Mouse (Mus musculus) embryonic facial prominence, embryonic 14.5 days (tissue): Measurements from ENCODE around the gene Ntn3. TPM values are rescaled to one million over a fixed set of nuclear protein-coding genes. Genes with fewer than 3 reads are reported as not detected.

Source experiments
- ATAC-seq: fragments of 200-750 bp; cut with Nextera tagmentation; 2 replicates; pipeline ENCODE4 v1.8.0; 2017; ENCODE audit warnings: low read depth, moderate number of reproducible peaks, moderate TSS enrichment
- DNase-seq: peaks from one replicate; pipeline ENCODE4 v3.0.0-alpha.2; 2015; ENCODE audit warnings: low spot score
- H3K27ac ChIP-seq: fragments of 300-500 bp; sonication (generic); replicated peaks from 2 replicates; pipeline ENCODE4 v1.5.1; 2014; ENCODE audit warnings: low read depth, mild to moderate bottlenecking, low read length, moderate library complexity
- H3K27me3 ChIP-seq: fragments of 300-500 bp; sonication (generic); replicated peaks from 2 replicates; pipeline ENCODE4 v1.6.1; 2014; ENCODE audit warnings: low read length; ENCODE audit not compliant: control insufficient read depth, insufficient read depth
- H3K36me3 ChIP-seq: fragments of 300-500 bp; sonication (generic); 2 replicates; pipeline ENCODE4 v1.6.1; 2014; ENCODE audit warnings: low read length, mixed read lengths; ENCODE audit not compliant: control insufficient read depth, insufficient read depth
- H3K4me1 ChIP-seq: fragments of 300-500 bp; sonication (generic); 2 replicates; pipeline ENCODE4 v1.6.1; 2014; ENCODE audit warnings: antibody characterized with exemption, low read length; ENCODE audit not compliant: control insufficient read depth, insufficient read depth
- H3K4me2 ChIP-seq: fragments of 300-500 bp; sonication (generic); 2 replicates; pipeline ENCODE4 v1.6.1; 2014; ENCODE audit warnings: low read depth, mild to moderate bottlenecking, low read length, moderate library complexity, mixed read lengths
- H3K4me3 ChIP-seq: fragments of 300-500 bp; sonication (generic); 2 replicates; pipeline ENCODE4 v1.5.1; 2014; ENCODE audit warnings: low read depth, mild to moderate bottlenecking, low read length
- H3K9ac ChIP-seq: fragments of 300-500 bp; sonication (generic); 2 replicates; pipeline ENCODE4 v1.6.1; 2014; ENCODE audit warnings: low read depth, mild to moderate bottlenecking, low read length, moderate library complexity, mixed read lengths
- H3K9me3 ChIP-seq: fragments of 300-500 bp; sonication (generic); 2 replicates; pipeline ENCODE4 v1.6.1; 2016; ENCODE audit warnings: low read length; ENCODE audit not compliant: control insufficient read depth
- WGBS: fragments of 180-500 bp; shearing (Covaris S2); extraction: QIAGEN DNeasy Blood & Tissue Kit; methylation state at CpG from one replicate; pipeline ENCODE4 v1.1.7; 2014; 5-methylcytosine and 5-hydroxymethylcytosine counted together
- polyA plus RNA-seq: library from polyadenylated mRNA; unstranded; fragments of >200 nt; fragmentation: Nextera tagmentation; extraction: Ambion mirVana; gene quantifications from 2 replicates; pipeline ENCODE4 v1.2.1, GENCODE M21; 2014

The Ntn3 gene
- polyA plus RNA-seq, 1 experiment from 2014 or later: 9.6 TPM

GRCm38 (mm10) chr17:24167891-24168505 is 41.3 kb downstream of the Ntn3 start:
- no peak for DNase-seq
- Histone ChIP-seq H3K36me3 (peaks cover 22% of the 10 kb centered on the region), H3K9me3 (no peaks in the 10 kb centered on the region), H3K27ac (peak overlapping the region; percentile 96; the same call in 1 of the 2 replicates), H3K27me3 (no peaks in the 10 kb centered on the region), H3K4me1 (peaks cover 6% of the 10 kb centered on the region), H3K9ac (peak overlapping the region; percentile 85), H3K4me3 (peak overlapping the region; percentile 86), H3K4me2 (peak overlapping the region; percentile 85)
- WGBS: 59% methylated on average over 7 of the region's 7 CpGs
- no peak for ATAC-seq

DNA sequence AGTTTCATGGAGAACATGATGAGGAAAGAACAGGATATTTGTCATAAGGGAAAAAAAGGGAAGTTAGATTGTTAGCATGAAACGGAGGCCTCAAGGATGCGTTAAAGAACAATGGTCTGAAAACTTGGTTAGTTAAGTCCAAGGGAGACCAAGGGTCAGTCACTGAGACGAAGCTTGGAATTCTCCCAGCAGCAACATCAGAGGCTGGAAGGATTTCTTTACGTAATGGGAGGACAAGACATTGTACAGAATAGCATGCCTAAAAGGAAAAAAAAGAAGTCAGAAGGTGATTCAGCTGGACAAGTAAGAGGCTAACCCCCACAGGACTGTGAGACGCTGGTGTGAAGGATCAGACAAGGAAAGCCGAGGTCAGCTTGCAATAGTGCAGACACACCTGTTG is 42.2 kb downstream of the Ntn3 start:
- no peak overlapping the region for H3K9ac ChIP-seq
- peaks cover 12% of the 10 kb centered on the region for H3K4me1 ChIP-seq
- no peaks in the 10 kb centered on the region for H3K27me3 ChIP-seq
- H3K4me3 ChIP-seq: 0 out of 2 replicates have a peak overlapping the region, but pooled peaks have one; percentile 86
- 86% methylated on average over 6 of the region's 6 CpGs for WGBS
- H3K36me3 ChIP-seq: peaks cover 22% of the 10 kb centered on the region
- no peak overlapping the region for H3K27ac ChIP-seq
- no peak for DNase-seq
- no peak for ATAC-seq
- H3K9me3 ChIP-seq: no peaks in the 10 kb centered on the region
- peak overlapping the region; percentile 85; the same call in 1 of the 2 replicates for H3K4me2 ChIP-seq

GRCm38 (mm10) chr17:24164566-24165259 is 44.6 kb downstream of the Ntn3 start:
- peaks cover 22% of the 10 kb centered on the region for H3K36me3 ChIP-seq
- no peak overlapping the region for H3K27ac ChIP-seq
- ATAC-seq (no peak), DNase-seq (no peak)
- H3K4me1 ChIP-seq: peaks cover 12% of the 10 kb centered on the region
- no peak overlapping the region for H3K4me2 ChIP-seq
- H3K9ac ChIP-seq: no peak overlapping the region
- no peak overlapping the region for H3K4me3 ChIP-seq
- no peaks in the 10 kb centered on the region for H3K9me3 ChIP-seq
- WGBS: 79% methylated on average over 7 of the region's 11 CpGs
- H3K27me3 ChIP-seq: no peaks in the 10 kb centered on the region

- H3K27ac ChIP-seq: peak within 1 kb of the TSS; percentile 79
- peak; percentile 97 for DNase-seq
- H3K9me3 ChIP-seq: no peaks in the 10 kb centered on the region
- H3K9ac ChIP-seq: peak within 1 kb of the TSS; percentile 75
- peak within 1 kb of the TSS; percentile 76 for H3K4me3 ChIP-seq
- H3K4me2 ChIP-seq: peak within 1 kb of the TSS; percentile 95
- no peaks in the 10 kb centered on the region for H3K27me3 ChIP-seq
- WGBS: 2% methylated on average over 46 of the region's 47 CpGs
- H3K4me1 ChIP-seq: peaks cover 12% of the 10 kb centered on the region
- ATAC-seq: peak; percentile 91
- peaks cover 22% of the 10 kb centered on the region for H3K36me3 ChIP-seq
Observed at GRCm38 (mm10) chr17:24163176-24163962, 46.0 kb downstream of the Ntn3 start, which contains the start of gene Amdhd2. Gene Amdhd2, minus strand, starts transcription at chr17:24163766.

DNA sequence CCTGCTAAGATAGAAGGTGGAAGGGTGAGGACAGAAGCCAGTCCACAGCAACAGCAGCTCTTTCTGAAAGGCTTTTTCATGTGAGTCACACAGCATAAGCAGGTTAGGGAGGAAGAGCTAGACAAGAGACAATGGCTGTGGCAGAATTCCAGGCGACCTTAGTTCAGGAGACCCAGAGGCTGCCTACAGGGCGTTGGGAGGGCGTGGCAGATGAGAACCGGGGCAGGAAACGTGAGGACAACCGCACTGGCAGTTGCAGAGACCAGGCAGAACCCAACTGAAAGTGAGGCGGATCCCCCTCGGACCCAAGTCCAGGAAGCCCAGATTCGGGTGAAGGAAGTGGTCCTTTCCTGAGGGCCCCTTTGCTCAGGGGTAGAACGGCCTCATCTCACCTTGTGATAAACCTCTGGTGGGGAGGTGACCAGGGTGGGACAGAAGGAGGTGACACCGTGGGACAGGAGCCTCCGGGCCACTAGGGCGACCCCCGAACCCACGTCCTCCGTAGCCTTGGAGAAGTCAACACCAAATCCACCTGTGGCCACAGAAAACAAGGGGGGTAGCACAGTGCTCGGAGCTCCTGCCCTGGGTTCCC is 46.7 kb downstream of the Ntn3 start:
- Histone ChIP-seq H3K9ac (peak overlapping the region; percentile 75), H3K9me3 (no peaks in the 10 kb centered on the region), H3K4me2 (peak overlapping the region; percentile 95), H3K27me3 (no peaks in the 10 kb centered on the region), H3K4me1 (peaks cover 6% of the 10 kb centered on the region), H3K4me3 (peak overlapping the region; percentile 76), H3K27ac (peak overlapping the region; percentile 79; the same call in 1 of the 2 replicates), H3K36me3 (peaks cover 26% of the 10 kb centered on the region)
- ATAC-seq: no peak
- 29% methylated on average over 16 of the region's 17 CpGs for WGBS
- DNase-seq: no peak

- Histone ChIP-seq H3K9ac (no peak overlapping the region), H3K36me3 (peaks cover 26% of the 10 kb centered on the region), H3K4me1 (peaks cover 6% of the 10 kb centered on the region), H3K27ac (no peak overlapping the region), H3K27me3 (no peaks in the 10 kb centered on the region), H3K9me3 (no peaks in the 10 kb centered on the region), H3K4me3 (no peak overlapping the region), H3K4me2 (no peak overlapping the region)
- ATAC-seq (no peak), DNase-seq (no peak)
- WGBS: 76% methylated on average over 5 of the region's 5 CpGs
Observed at GRCm38 (mm10) chr17:24161466-24161865, 47.9 kb downstream of the Ntn3 start.

GRCm38 (mm10) chr17:24157526-24157925 is 51.8 kb downstream of the Ntn3 start:
- H3K9ac ChIP-seq: no peak overlapping the region

DNA sequence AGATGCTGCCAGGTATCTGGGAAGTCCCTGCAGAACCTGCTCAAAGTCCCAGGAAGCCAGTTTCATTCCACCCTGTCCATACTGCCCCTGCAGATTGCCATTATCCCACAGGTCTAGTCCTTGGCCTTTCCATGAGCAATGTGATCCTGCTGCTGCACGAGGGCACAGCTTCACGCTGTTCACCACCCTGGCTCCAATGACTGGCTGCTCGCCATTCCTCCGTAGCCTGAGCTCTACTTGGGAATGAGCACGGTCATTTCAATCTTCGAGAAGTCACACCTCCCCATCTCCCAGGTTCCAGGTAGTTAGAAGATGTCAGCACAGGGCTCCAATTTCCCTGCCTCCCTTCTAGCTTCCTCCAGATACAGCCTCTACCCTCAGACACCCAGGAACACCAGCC is 52.2 kb downstream of the Ntn3 start:
- Histone ChIP-seq H3K4me1 (peaks cover 3% of the 10 kb centered on the region; the same call in 1 of the 2 replicates), H3K9ac (no peak overlapping the region), H3K36me3 (peaks cover 36% of the 10 kb centered on the region; the same call in 1 of the 2 replicates), H3K4me3 (no peak overlapping the region), H3K4me2 (no peak overlapping the region), H3K27me3 (no peaks in the 10 kb centered on the region), H3K27ac (no peak overlapping the region), H3K9me3 (no peaks in the 10 kb centered on the region)
- ATAC-seq (no peak), DNase-seq (no peak)
- 91% methylated on average over 6 of the region's 6 CpGs for WGBS

More at GRCm38 (mm10) chr17:24157526-24157925, 51.8 kb downstream of the Ntn3 start:
- H3K4me1 ChIP-seq: peaks cover 2% of the 10 kb centered on the region
- H3K27ac ChIP-seq: no peak overlapping the region
- no peak overlapping the region for H3K4me3 ChIP-seq
- H3K4me2 ChIP-seq: no peak overlapping the region
- WGBS: 92% methylated on average over 4 of the region's 4 CpGs
- no peaks in the 10 kb centered on the region for H3K27me3 ChIP-seq
- H3K36me3 ChIP-seq: peaks cover 36% of the 10 kb centered on the region; the same call in 1 of the 2 replicates
- no peak for ATAC-seq
- DNase-seq: no peak
- H3K9me3 ChIP-seq: no peaks in the 10 kb centered on the region
